Mouse (Mus musculus): ENCODE results near the gene Gsdme. TPM values are rescaled to one million over a fixed set of nuclear protein-coding genes. Genes with fewer than 3 reads are reported as not detected.
A peak's percentile ranks its signal among the peaks of the same experiment; 100 is the strongest.

Gsdme gene
- polyA plus RNA-seq, 1 experiment = 10.7 TPM

GRCm38 (mm10) chr6:50214711-50215372, 48.8 kb downstream of the Gsdme start:
- TF ChIP-seq CTCF (IDR thresholded peaks at IDR 0.05; ENCODE audit: low read depth, low read length) = no peak
- TF ChIP-seq POLR2A (IDR thresholded peaks at IDR 0.05; ENCODE audit: borderline replicate concordance, low read depth, low read length) = no peak
- Histone ChIP-seq H3K4me1 (ENCODE audit: control insufficient read depth, insufficient read depth, low read length) (peaks cover 16% of the 10 kb centered on the region), H3K27ac (ENCODE audit: insufficient read depth, low read depth, low read length) (peak overlapping the region; percentile 15; the same call in 1 of the 2 replicates), H3K4me3 (ENCODE audit: insufficient read depth, low read length) (no peak overlapping the region)

- TF ChIP-seq CTCF (IDR thresholded peaks at IDR 0.05; ENCODE audit: low read depth, low read length) = no peak
- no peak for TF ChIP-seq POLR2A (IDR thresholded peaks at IDR 0.05; ENCODE audit: borderline replicate concordance, low read depth, low read length)
- Histone ChIP-seq H3K4me3 (ENCODE audit: insufficient read depth, low read length) (no peak overlapping the region), H3K4me1 (ENCODE audit: control insufficient read depth, insufficient read depth, low read length) (peaks cover 12% of the 10 kb centered on the region), H3K27ac (ENCODE audit: insufficient read depth, low read depth, low read length) (no peak overlapping the region)
Observed at GRCm38 (mm10) chr6:50205093-50205492, 58.6 kb downstream of the Gsdme start.

- Histone ChIP-seq H3K4me1 (ENCODE audit: control insufficient read depth, insufficient read depth, low read length) (peaks cover 6% of the 10 kb centered on the region), H3K4me3 (ENCODE audit: insufficient read depth, low read length) (no peak overlapping the region), H3K27ac (ENCODE audit: insufficient read depth, low read depth, low read length) (no peak overlapping the region)
- no peak for TF ChIP-seq CTCF (IDR thresholded peaks at IDR 0.05; ENCODE audit: low read depth, low read length)
- no peak for TF ChIP-seq POLR2A (IDR thresholded peaks at IDR 0.05; ENCODE audit: borderline replicate concordance, low read depth, low read length)
Observed at GRCm38 (mm10) chr6:50204356-50204755, 59.3 kb downstream of the Gsdme start.

- H3K4me1 ChIP-seq (ENCODE audit: control insufficient read depth, insufficient read depth, low read length) = peaks cover 4% of the 10 kb centered on the region
- no peak overlapping the region for H3K4me3 ChIP-seq (ENCODE audit: insufficient read depth, low read length)
- no peak overlapping the region for H3K27ac ChIP-seq (ENCODE audit: insufficient read depth, low read depth, low read length)
- TF ChIP-seq CTCF (IDR thresholded peaks at IDR 0.05; ENCODE audit: low read depth, low read length) (no peak), POLR2A (IDR thresholded peaks at IDR 0.05; ENCODE audit: borderline replicate concordance, low read depth, low read length) (no peak)
Observed at GRCm38 (mm10) chr6:50193851-50194250, 69.8 kb downstream of the Gsdme start.

GRCm38 (mm10) chr6:50192822-50193221, 70.8 kb downstream of the Gsdme start:
- Histone ChIP-seq H3K4me3 (ENCODE audit: insufficient read depth, low read length) (no peak overlapping the region), H3K4me1 (ENCODE audit: control insufficient read depth, insufficient read depth, low read length) (peaks cover 4% of the 10 kb centered on the region), H3K27ac (ENCODE audit: insufficient read depth, low read depth, low read length) (no peak overlapping the region)
- TF ChIP-seq CTCF (IDR thresholded peaks at IDR 0.05; ENCODE audit: low read depth, low read length) = no peak
- no peak for TF ChIP-seq POLR2A (IDR thresholded peaks at IDR 0.05; ENCODE audit: borderline replicate concordance, low read depth, low read length)

- TF ChIP-seq CTCF (IDR thresholded peaks at IDR 0.05; ENCODE audit: low read depth, low read length) (no peak), POLR2A (IDR thresholded peaks at IDR 0.05; ENCODE audit: borderline replicate concordance, low read depth, low read length) (no peak)
- Histone ChIP-seq H3K4me3 (ENCODE audit: insufficient read depth, low read length) (no peak overlapping the region), H3K4me1 (ENCODE audit: control insufficient read depth, insufficient read depth, low read length) (peaks cover 6% of the 10 kb centered on the region), H3K27ac (ENCODE audit: insufficient read depth, low read depth, low read length) (no peak overlapping the region)
Observed at GRCm38 (mm10) chr6:50192169-50192568, 71.5 kb downstream of the Gsdme start.

GRCm38 (mm10) chr6:50191605-50192004, 72.1 kb downstream of the Gsdme start:
- H3K27ac ChIP-seq (ENCODE audit: insufficient read depth, low read depth, low read length) = no peak overlapping the region
- H3K4me1 ChIP-seq (ENCODE audit: control insufficient read depth, insufficient read depth, low read length) = peaks cover 9% of the 10 kb centered on the region
- H3K4me3 ChIP-seq (ENCODE audit: insufficient read depth, low read length) = no peak overlapping the region
- TF ChIP-seq POLR2A (IDR thresholded peaks at IDR 0.05; ENCODE audit: borderline replicate concordance, low read depth, low read length) = no peak
- TF ChIP-seq CTCF (IDR thresholded peaks at IDR 0.05; ENCODE audit: low read depth, low read length) = no peak

- TF ChIP-seq CTCF (IDR thresholded peaks at IDR 0.05; ENCODE audit: low read depth, low read length) = no peak
- Histone ChIP-seq H3K4me3 (ENCODE audit: insufficient read depth, low read length) (no peak overlapping the region), H3K27ac (ENCODE audit: insufficient read depth, low read depth, low read length) (no peak overlapping the region), H3K4me1 (ENCODE audit: control insufficient read depth, insufficient read depth, low read length) (peaks cover 9% of the 10 kb centered on the region)
Observed at GRCm38 (mm10) chr6:50189376-50189775, 74.3 kb downstream of the Gsdme start.

GRCm38 (mm10) chr6:50187955-50188354, 75.7 kb downstream of the Gsdme start:
- Histone ChIP-seq H3K4me3 (ENCODE audit: insufficient read depth, low read length) (peak overlapping the region; percentile 16; the same call in 1 of the 2 replicates), H3K27ac (ENCODE audit: insufficient read depth, low read depth, low read length) (no peak overlapping the region; the same call in 1 of the 2 replicates), H3K4me1 (ENCODE audit: control insufficient read depth, insufficient read depth, low read length) (peaks cover 9% of the 10 kb centered on the region)
- no peak for TF ChIP-seq CTCF (IDR thresholded peaks at IDR 0.05; ENCODE audit: low read depth, low read length)
- no peak for TF ChIP-seq POLR2A (IDR thresholded peaks at IDR 0.05; ENCODE audit: borderline replicate concordance, low read depth, low read length)

- Histone ChIP-seq H3K27ac (ENCODE audit: insufficient read depth, low read depth, low read length) (no peak overlapping the region), H3K4me3 (ENCODE audit: insufficient read depth, low read length) (no peak overlapping the region), H3K4me1 (ENCODE audit: control insufficient read depth, insufficient read depth, low read length) (peaks cover 4% of the 10 kb centered on the region)
- TF ChIP-seq CTCF (IDR thresholded peaks at IDR 0.05; ENCODE audit: low read depth, low read length) = no peak
- no peak for TF ChIP-seq POLR2A (IDR thresholded peaks at IDR 0.05; ENCODE audit: borderline replicate concordance, low read depth, low read length)
Observed at GRCm38 (mm10) chr6:50180189-50180588, 83.5 kb downstream of the Gsdme start.

All from bone marrow macrophage, adult 2 months (primary cell).